Mouse (Mus musculus) heart, postnatal 4 days (tissue): ENCODE data around the gene Gm13305. TPM values are rescaled to one million over a fixed set of nuclear protein-coding genes. Genes with fewer than 3 reads are reported as not detected.
"Not testable (repeated sequence)": the region's sequence is repeated elsewhere in the genome, so short reads cannot be mapped to it uniquely, and the experiment has no call there.

Experiments used
- DNase-seq: peaks from one replicate; pipeline ENCODE4 v3.0.0; 2021
- total RNA-seq, 2 experiments: library from RNA; stranded (reverse); gene quantifications; 2 replicates each; pipeline ENCODE4 v1.2.3; 2021

The Gm13305 gene
- total RNA-seq: not detected

- DNase-seq: not testable (repeated sequence)
Observed at GRCm38 (mm10) chr4:42168503-42168902, at the start of gene Gm13305. Gene Gm13305 (minus strand): TSS chr4:42168603.

- DNase-seq: not testable (repeated sequence)
Observed at GRCm38 (mm10) chr4:42184980-42185372, 16.6 kb upstream of the Gm13305 start.

- not testable (repeated sequence) for DNase-seq
Observed at GRCm38 (mm10) chr4:42184324-42184979, 16.0 kb upstream of the Gm13305 start.

- not testable (repeated sequence) for DNase-seq
Observed at GRCm38 (mm10) chr4:42183234-42184197, 15.1 kb upstream of the Gm13305 start.

- DNase-seq: not testable (repeated sequence)
Observed at GRCm38 (mm10) chr4:42178243-42178642, 9.8 kb upstream of the Gm13305 start.

GRCm38 (mm10) chr4:42153136-42153535, 15.3 kb downstream of the Gm13305 start, which contains the start of gene Gm13306:
Gene Gm13306 (plus strand): TSS chr4:42153436.
- not testable (repeated sequence) for DNase-seq

GRCm38 (mm10) chr4:42114517-42114916, 53.9 kb downstream of the Gm13305 start, which contains the start of gene Gm13304:
Gene Gm13304 (plus strand): TSS chr4:42114817.
- not testable (repeated sequence) for DNase-seq

Other genes starting within 250 kb of the Gm13305 start
- gene Gm20878, start 227.0 kb downstream of the Gm13305 start, total RNA-seq: under 1 TPM; 0.70 to 0.83 TPM
- under 1 TPM in 1 of 2 experiments, not detected in 1; 0.09 TPM for gene Fam205a4, start 202.5 kb downstream of the Gm13305 start, total RNA-seq
- gene Gm21093, start 133.9 kb downstream of the Gm13305 start, total RNA-seq: not detected
- gene Gm3893, start 77.4 kb downstream of the Gm13305 start, total RNA-seq: not detected
- 1 to 10 TPM; 6.4 to 9.6 TPM for gene Gm13304, start 53.8 kb downstream of the Gm13305 start, total RNA-seq
- gene Gm13306, start 15.2 kb downstream of the Gm13305 start, total RNA-seq: not detected
- gene Gm10600, start 72.0 kb upstream of the Gm13305 start, total RNA-seq: under 1 TPM in 1 of 2 experiments, not detected in 1; 0.17 TPM
- not detected for gene Ccl21b, start 87.2 kb upstream of the Gm13305 start, total RNA-seq
- not detected for gene Gm21953, start 125.7 kb upstream of the Gm13305 start, total RNA-seq
- not detected for gene Fam205a3, start 149.7 kb upstream of the Gm13305 start, total RNA-seq